Mouse (Mus musculus) olfactory bulb, adult 2 months (tissue): ENCODE measurements around the gene Mamdc4. TPM values are rescaled to one million over a fixed set of nuclear protein-coding genes. Genes with fewer than 3 reads are reported as not detected.

Source experiments
- H3K27ac ChIP-seq: fragments of 200-500 bp; 2 replicates; pipeline ENCODE4 v1.5.1; 2012; ENCODE audit warnings: low read depth, low read length; ENCODE audit not compliant: insufficient read depth
- H3K4me1 ChIP-seq: fragments of 200-500 bp; 2 replicates; pipeline ENCODE4 v1.6.1; 2012; ENCODE audit warnings: low read length; ENCODE audit not compliant: control insufficient read depth, insufficient read depth
- H3K4me3 ChIP-seq: fragments of 200-500 bp; 2 replicates; pipeline ENCODE4 v1.5.1; 2012; ENCODE audit warnings: mild to moderate bottlenecking, low read depth, low read length, moderate library complexity; ENCODE audit not compliant: insufficient read depth
- CTCF ChIP-seq: fragments of 200-500 bp; IDR thresholded peaks from 2 replicates; pipeline ENCODE4 v1.5.1; 2012; ENCODE audit warnings: low read depth, mild to moderate bottlenecking, low read length, moderate library complexity; ENCODE audit not compliant: insufficient read depth
- POLR2A ChIP-seq: fragments of 200-500 bp; IDR thresholded peaks from 2 replicates; pipeline ENCODE4 v1.6.1; 2012; ENCODE audit warnings: mild to moderate bottlenecking, low read depth, low read length, moderate library complexity; ENCODE audit not compliant: insufficient read depth
- WGBS: fragments of 180-500 bp; shearing (Covaris S2); methylation state at CpG from one replicate; pipeline ENCODE4 v1.1.7; 2018; 5-methylcytosine and 5-hydroxymethylcytosine counted together
- polyA plus RNA-seq: library from polyadenylated mRNA; stranded (reverse); fragments of >200 nt; gene quantifications from 2 replicates; pipeline ENCODE4 v1.2.4, GENCODE M21; 2012; ENCODE audit warnings: low replicate concordance; ENCODE audit not compliant: missing spikeins, insufficient read depth, insufficient read length

The Mamdc4 gene
- polyA plus RNA-seq, 1 experiment: not detected

GRCm38 (mm10) chr2:25578796-25579736, 4.4 kb upstream of the Mamdc4 start:
- Histone ChIP-seq H3K4me3 (no peak overlapping the region), H3K27ac (no peak overlapping the region), H3K4me1 (peaks cover 66% of the 10 kb centered on the region)
- TF ChIP-seq CTCF: no peak
- no peak for TF ChIP-seq POLR2A
- WGBS: 56% methylated on average over 77 of the region's 77 CpGs

- no peak overlapping the region for H3K4me3 ChIP-seq
- no peak for TF ChIP-seq POLR2A
- TF ChIP-seq CTCF: no peak
- H3K4me1 ChIP-seq: peaks cover 64% of the 10 kb centered on the region
- 55% methylated on average over 75 of the region's 75 CpGs for WGBS
- no peak overlapping the region for H3K27ac ChIP-seq
Observed at GRCm38 (mm10) chr2:25577951-25578795, 3.5 kb upstream of the Mamdc4 start.

- no peak for TF ChIP-seq CTCF
- no peak for TF ChIP-seq POLR2A
- 43% methylated on average over 92 of the region's 92 CpGs for WGBS
- Histone ChIP-seq H3K4me3 (no peak overlapping the region), H3K27ac (no peak overlapping the region), H3K4me1 (peaks cover 59% of the 10 kb centered on the region)
Observed at GRCm38 (mm10) chr2:25576965-25577891, 2.6 kb upstream of the Mamdc4 start.

- TF ChIP-seq CTCF (no peak), POLR2A (no peak)
- peaks cover 53% of the 10 kb centered on the region for H3K4me1 ChIP-seq
- 73% methylated on average over 16 of the region's 16 CpGs for WGBS
- 0 out of 2 replicates have a peak overlapping the region, but pooled peaks have one; percentile 56 for H3K27ac ChIP-seq
- no peak overlapping the region for H3K4me3 ChIP-seq
Observed at GRCm38 (mm10) chr2:25576028-25576850, 1.6 kb upstream of the Mamdc4 start.

- Histone ChIP-seq H3K4me3 (peak overlapping the region; percentile 69), H3K27ac (0 out of 2 replicates have a peak overlapping the region, but pooled peaks have one; percentile 56), H3K4me1 (peaks cover 51% of the 10 kb centered on the region)
- no peak for TF ChIP-seq POLR2A
- no peak for TF ChIP-seq CTCF
- WGBS: 8% methylated on average over 21 of the region's 21 CpGs
Observed at GRCm38 (mm10) chr2:25575432-25576027, 885 bp upstream of the Mamdc4 start.

GRCm38 (mm10) chr2:25574136-25574535, 509 bp downstream of the Mamdc4 start:
- peak overlapping the region; percentile 96; the same call in 1 of the 2 replicates for H3K27ac ChIP-seq
- H3K4me1 ChIP-seq: peaks cover 39% of the 10 kb centered on the region
- WGBS: 4% methylated on average over 11 of the region's 11 CpGs
- TF ChIP-seq POLR2A (no peak), CTCF (no peak)
- peak overlapping the region; percentile 69 for H3K4me3 ChIP-seq

GRCm38 (mm10) chr2:25573068-25573467, 1.6 kb downstream of the Mamdc4 start:
- no peak overlapping the region for H3K4me3 ChIP-seq
- TF ChIP-seq POLR2A (no peak), CTCF (no peak)
- H3K4me1 ChIP-seq: peaks cover 32% of the 10 kb centered on the region
- no peak overlapping the region for H3K27ac ChIP-seq
- 95% methylated on average over 2 of the region's 2 CpGs for WGBS
